Mouse (Mus musculus) myocyte (in vitro differentiated cells): ENCODE measurements at regions not wholly inside any gene's neighbourhood (a gene's known extent, or its start where the extent isn't known, plus 50 kb on each side); places are given as distances from the start of the nearest gene placed in this dataset.

Source experiments
- H3K27me3 ChIP-seq: one replicate; pipeline ENCODE4 v1.6.1; 2011; ENCODE audit not compliant: control insufficient read depth, insufficient read depth, insufficient read length
- H3K36me3 ChIP-seq: one replicate; pipeline ENCODE4 v1.6.1; 2011; ENCODE audit not compliant: control insufficient read depth, insufficient read depth
- H3K4me2 ChIP-seq: one replicate; pipeline ENCODE4 v1.6.1; 2011; ENCODE audit warnings: low read depth, control low read depth
- H3K4me3 ChIP-seq: one replicate; pipeline ENCODE4 v1.5.1; 2011; ENCODE audit warnings: mild to moderate bottlenecking, control low read depth, moderate library complexity
- H3K79me2 ChIP-seq: one replicate; pipeline ENCODE4 v1.6.1; 2011; ENCODE audit not compliant: control insufficient read depth, insufficient read depth
- H3ac ChIP-seq: one replicate; pipeline ENCODE4 v1.6.1; 2011; ENCODE audit not compliant: control insufficient read depth, insufficient read length
- CEBPB ChIP-seq: IDR thresholded peaks from 2 replicates; pipeline ENCODE4 v1.6.1; 2011; ENCODE audit warnings: mild to moderate bottlenecking, moderate library complexity; ENCODE audit not compliant: poor library complexity, insufficient read depth, severe bottlenecking
- E2F4 ChIP-seq: IDR thresholded peaks from one replicate; pipeline ENCODE4 v1.6.1; 2011; ENCODE audit warnings: mild to moderate bottlenecking, control low read depth, moderate library complexity; ENCODE audit not compliant: insufficient read depth
- MAX ChIP-seq: IDR thresholded peaks from one replicate; pipeline ENCODE4 v1.6.1; 2011; ENCODE audit warnings: low read depth, mild to moderate bottlenecking, control low read depth
- MYOD1 ChIP-seq, 3 experiments: IDR thresholded peaks; one replicate each; pipeline ENCODE4 v1.6.1; 2011; ENCODE audit warnings: control low read depth in 2 of 3, low read depth in 2 of 3, mild to moderate bottlenecking in 2 of 3, moderate library complexity in 1 of 3; ENCODE audit not compliant: insufficient read length in 2 of 3, control insufficient read depth in 1 of 3
- MYOG ChIP-seq, 3 experiments: IDR thresholded peaks; one replicate each; pipeline ENCODE4 v1.6.1; 2011; ENCODE audit warnings: control low read depth in 2 of 3, low read depth in 2 of 3, mild to moderate bottlenecking in 2 of 3; ENCODE audit not compliant: insufficient read length in 2 of 3, control insufficient read depth in 1 of 3, insufficient read depth in 1 of 3
- POLR2A ChIP-seq: IDR thresholded peaks from one replicate; pipeline ENCODE4 v1.6.1; 2011; ENCODE audit warnings: low read depth, mild to moderate bottlenecking, control low read depth, moderate library complexity; ENCODE audit not compliant: insufficient read length
- POLR2AphosphoS2 ChIP-seq: IDR thresholded peaks from one replicate; pipeline ENCODE4 v1.6.1; 2011; ENCODE audit warnings: low read depth, control low read depth; ENCODE audit not compliant: insufficient read length
- REST ChIP-seq: IDR thresholded peaks from one replicate; pipeline ENCODE4 v1.6.1; 2011; ENCODE audit warnings: mild to moderate bottlenecking, control low read depth, moderate library complexity; ENCODE audit not compliant: insufficient read depth, insufficient read length
- SRF ChIP-seq: IDR thresholded peaks from one replicate; pipeline ENCODE4 v1.6.1; 2011; ENCODE audit warnings: low read depth; ENCODE audit not compliant: control insufficient read depth, insufficient read length
- TCF12 ChIP-seq: IDR thresholded peaks from one replicate; pipeline ENCODE4 v1.6.1; 2011; ENCODE audit warnings: mild to moderate bottlenecking, control low read depth; ENCODE audit not compliant: poor library complexity, insufficient read depth, severe bottlenecking
- TCF3 ChIP-seq: IDR thresholded peaks from one replicate; pipeline ENCODE4 v1.6.1; 2011; ENCODE audit warnings: low read depth, control low read depth; ENCODE audit not compliant: insufficient read length
- USF1 ChIP-seq: IDR thresholded peaks from one replicate; pipeline ENCODE4 v1.6.1; 2011; ENCODE audit warnings: low read depth, mild to moderate bottlenecking, control low read depth, moderate library complexity

- Histone ChIP-seq H3K4me3 (no peak overlapping the region), H3K79me2 (no peaks in the 10 kb centered on the region)
- TF ChIP-seq POLR2A (no peak), TCF12 (no peak), REST (no peak), MYOD1 (IDR thresholded peaks at IDR 0.05; ENCODE audit: control insufficient read depth in 1 of 3, insufficient read length in 2 of 3, low read depth in 2 of 3) (no peak), SRF (no peak), USF1 (no peak), POLR2AphosphoS2 (no peak), E2F4 (no peak), TCF3 (no peak), MAX (no peak), MYOG (IDR thresholded peaks at IDR 0.05; ENCODE audit: control insufficient read depth in 1 of 3, insufficient read depth in 1 of 3, insufficient read length in 2 of 3, low read depth in 2 of 3) (no peak), CEBPB (no peak)
These were observed 122.9 kb downstream of the Enc1 start for GRCm38 (mm10) chr13:97363765-97364164.

GRCm38 (mm10) chr13:97363214-97363613 is 122.3 kb downstream of the Enc1 start:
- no peak overlapping the region for H3K4me3 ChIP-seq
- H3K4me2 ChIP-seq, result no peak overlapping the region
- H3K79me2 ChIP-seq, result no peaks in the 10 kb centered on the region
- no peaks in the 10 kb centered on the region for H3K36me3 ChIP-seq
- TF ChIP-seq MYOD1 (IDR thresholded peaks at IDR 0.05; ENCODE audit: control insufficient read depth in 1 of 3, insufficient read length in 2 of 3, low read depth in 2 of 3), result no peak
- no peak for TF ChIP-seq USF1
- TF ChIP-seq POLR2AphosphoS2, result no peak
- TF ChIP-seq POLR2A, result no peak
- no peak for TF ChIP-seq TCF12
- no peak for TF ChIP-seq CEBPB
- TF ChIP-seq MYOG (IDR thresholded peaks at IDR 0.05; ENCODE audit: control insufficient read depth in 1 of 3, insufficient read depth in 1 of 3, insufficient read length in 2 of 3, low read depth in 2 of 3), result no peak
- TF ChIP-seq E2F4, result no peak
- TF ChIP-seq REST, result no peak
- no peak for TF ChIP-seq SRF
- no peak for TF ChIP-seq TCF3
- TF ChIP-seq MAX, result no peak
- H3K27me3 ChIP-seq, result no peaks in the 10 kb centered on the region
- no peak overlapping the region for H3ac ChIP-seq

More at GRCm38 (mm10) chr13:97363765-97364164, 122.9 kb downstream of the Enc1 start:
- no peaks in the 10 kb centered on the region for H3K36me3 ChIP-seq
- no peaks in the 10 kb centered on the region for H3K27me3 ChIP-seq
- no peak overlapping the region for H3K4me2 ChIP-seq
- no peak overlapping the region for H3ac ChIP-seq

- Histone ChIP-seq H3K36me3 (no peaks in the 10 kb centered on the region), H3K4me3 (no peak overlapping the region), H3K27me3 (no peaks in the 10 kb centered on the region), H3K79me2 (no peaks in the 10 kb centered on the region), H3K4me2 (no peak overlapping the region), H3ac (no peak overlapping the region)
- TF ChIP-seq E2F4, result no peak
- no peak for TF ChIP-seq SRF
- TF ChIP-seq POLR2AphosphoS2, result no peak
- no peak for TF ChIP-seq REST
- no peak for TF ChIP-seq USF1
- no peak for TF ChIP-seq CEBPB
- TF ChIP-seq MYOG (IDR thresholded peaks at IDR 0.05; ENCODE audit: control insufficient read depth in 1 of 3, insufficient read depth in 1 of 3, insufficient read length in 2 of 3, low read depth in 2 of 3), result no peak
- no peak for TF ChIP-seq MAX
- TF ChIP-seq MYOD1 (IDR thresholded peaks at IDR 0.05; ENCODE audit: control insufficient read depth in 1 of 3, insufficient read length in 2 of 3, low read depth in 2 of 3), result no peak
- TF ChIP-seq TCF3, result no peak
- TF ChIP-seq TCF12, result no peak
These were observed 119.6 kb downstream of the Enc1 start for GRCm38 (mm10) chr13:97360551-97360950.

GRCm38 (mm10) chr13:97358781-97359305 is 117.9 kb downstream of the Enc1 start:
- Histone ChIP-seq H3K4me2 (no peak overlapping the region), H3K79me2 (no peaks in the 10 kb centered on the region), H3K4me3 (no peak overlapping the region), H3ac (no peak overlapping the region), H3K36me3 (no peaks in the 10 kb centered on the region), H3K27me3 (no peaks in the 10 kb centered on the region)
- no peak for TF ChIP-seq SRF
- TF ChIP-seq MYOD1 (IDR thresholded peaks at IDR 0.05; ENCODE audit: control insufficient read depth in 1 of 3, insufficient read length in 2 of 3, low read depth in 2 of 3), result no peak
- no peak for TF ChIP-seq TCF3
- TF ChIP-seq MYOG (IDR thresholded peaks at IDR 0.05; ENCODE audit: control insufficient read depth in 1 of 3, insufficient read depth in 1 of 3, insufficient read length in 2 of 3, low read depth in 2 of 3), result no peak
- no peak for TF ChIP-seq POLR2A
- TF ChIP-seq POLR2AphosphoS2, result no peak
- no peak for TF ChIP-seq REST
- TF ChIP-seq TCF12, result no peak
- TF ChIP-seq MAX, result no peak

GRCm38 (mm10) chr13:97358261-97358660 is 117.4 kb downstream of the Enc1 start:
- H3K36me3 ChIP-seq, result no peaks in the 10 kb centered on the region
- no peaks in the 10 kb centered on the region for H3K27me3 ChIP-seq
- H3K4me3 ChIP-seq, result no peak overlapping the region
- no peak overlapping the region for H3K4me2 ChIP-seq
- H3ac ChIP-seq, result no peak overlapping the region
- TF ChIP-seq MAX, result no peak
- no peak for TF ChIP-seq USF1
- no peak for TF ChIP-seq MYOG (IDR thresholded peaks at IDR 0.05; ENCODE audit: control insufficient read depth in 1 of 3, insufficient read depth in 1 of 3, insufficient read length in 2 of 3, low read depth in 2 of 3)
- no peak for TF ChIP-seq CEBPB
- TF ChIP-seq SRF, result no peak
- no peak for TF ChIP-seq REST
- no peak for TF ChIP-seq POLR2AphosphoS2
- TF ChIP-seq POLR2A, result no peak
- TF ChIP-seq TCF3, result no peak
- no peak for TF ChIP-seq TCF12
- TF ChIP-seq E2F4, result no peak
- no peaks in the 10 kb centered on the region for H3K79me2 ChIP-seq
